Mouse (Mus musculus): Measurements from ENCODE around the gene Klhl7. TPM values are rescaled to one million over a fixed set of nuclear protein-coding genes. Genes with fewer than 3 reads are reported as not detected.

The Klhl7 gene
- total RNA-seq (2017) = 32.9 and 41.4 TPM in 2 replicates

GRCm38 (mm10) chr5:24100106-24100809 lies at the start of gene Klhl7:
Gene Klhl7, plus strand, starts transcription at chr5:24100605.
- ATAC-seq (replicated peaks in 1 of 2; ENCODE audit: insufficient read depth in 1 of 2, low FRiP score in 2 of 2, low TSS enrichment in 1 of 2, low read depth in 1 of 2, poor library complexity in 2 of 2, severe bottlenecking in 2 of 2) = peak; percentile 87 to 90

- ATAC-seq (replicated peaks in 1 of 2; ENCODE audit: insufficient read depth in 1 of 2, low FRiP score in 2 of 2, low TSS enrichment in 1 of 2, low read depth in 1 of 2, poor library complexity in 2 of 2, severe bottlenecking in 2 of 2) = no peak
Observed at GRCm38 (mm10) chr5:24051755-24052675, 48.4 kb upstream of the Klhl7 start.

GRCm38 (mm10) chr5:24053245-24054190 lies 46.9 kb upstream of the Klhl7 start:
- ATAC-seq (replicated peaks in 1 of 2; ENCODE audit: insufficient read depth in 1 of 2, low FRiP score in 2 of 2, low TSS enrichment in 1 of 2, low read depth in 1 of 2, poor library complexity in 2 of 2, severe bottlenecking in 2 of 2) = peak; percentile 37 to 56; a peak in 3 of 4 replicates

GRCm38 (mm10) chr5:24054382-24054781 lies 46.0 kb upstream of the Klhl7 start:
- ATAC-seq (replicated peaks in 1 of 2; ENCODE audit: insufficient read depth in 1 of 2, low FRiP score in 2 of 2, low TSS enrichment in 1 of 2, low read depth in 1 of 2, poor library complexity in 2 of 2, severe bottlenecking in 2 of 2) = no peak

- ATAC-seq (replicated peaks in 1 of 2; ENCODE audit: insufficient read depth in 1 of 2, low FRiP score in 2 of 2, low TSS enrichment in 1 of 2, low read depth in 1 of 2, poor library complexity in 2 of 2, severe bottlenecking in 2 of 2) = no peak
Observed at GRCm38 (mm10) chr5:24056865-24057264, 43.5 kb upstream of the Klhl7 start.

GRCm38 (mm10) chr5:24057592-24057991 lies 42.8 kb upstream of the Klhl7 start:
- no peak for ATAC-seq (replicated peaks in 1 of 2; ENCODE audit: insufficient read depth in 1 of 2, low FRiP score in 2 of 2, low TSS enrichment in 1 of 2, low read depth in 1 of 2, poor library complexity in 2 of 2, severe bottlenecking in 2 of 2)

GRCm38 (mm10) chr5:24060949-24061348 lies 39.5 kb upstream of the Klhl7 start:
- ATAC-seq (replicated peaks in 1 of 2; ENCODE audit: insufficient read depth in 1 of 2, low FRiP score in 2 of 2, low TSS enrichment in 1 of 2, low read depth in 1 of 2, poor library complexity in 2 of 2, severe bottlenecking in 2 of 2) = no peak

GRCm38 (mm10) chr5:24063034-24063433 lies 37.4 kb upstream of the Klhl7 start:
- ATAC-seq (replicated peaks in 1 of 2; ENCODE audit: insufficient read depth in 1 of 2, low FRiP score in 2 of 2, low TSS enrichment in 1 of 2, low read depth in 1 of 2, poor library complexity in 2 of 2, severe bottlenecking in 2 of 2) = no peak

- ATAC-seq (replicated peaks in 1 of 2; ENCODE audit: insufficient read depth in 1 of 2, low FRiP score in 2 of 2, low TSS enrichment in 1 of 2, low read depth in 1 of 2, poor library complexity in 2 of 2, severe bottlenecking in 2 of 2) = no peak
Observed at GRCm38 (mm10) chr5:24063545-24063944, 36.9 kb upstream of the Klhl7 start.

GRCm38 (mm10) chr5:24068955-24069354 lies 31.4 kb upstream of the Klhl7 start:
- no peak for ATAC-seq (replicated peaks in 1 of 2; ENCODE audit: insufficient read depth in 1 of 2, low FRiP score in 2 of 2, low TSS enrichment in 1 of 2, low read depth in 1 of 2, poor library complexity in 2 of 2, severe bottlenecking in 2 of 2)

GRCm38 (mm10) chr5:24072031-24072430 lies 28.4 kb upstream of the Klhl7 start:
- no peak for ATAC-seq (replicated peaks in 1 of 2; ENCODE audit: insufficient read depth in 1 of 2, low FRiP score in 2 of 2, low TSS enrichment in 1 of 2, low read depth in 1 of 2, poor library complexity in 2 of 2, severe bottlenecking in 2 of 2)

GRCm38 (mm10) chr5:24076986-24077718 lies 23.3 kb upstream of the Klhl7 start:
- peak; percentile 87 to 91 for ATAC-seq (replicated peaks in 1 of 2; ENCODE audit: insufficient read depth in 1 of 2, low FRiP score in 2 of 2, low TSS enrichment in 1 of 2, low read depth in 1 of 2, poor library complexity in 2 of 2, severe bottlenecking in 2 of 2)

- no peak for ATAC-seq (replicated peaks in 1 of 2; ENCODE audit: insufficient read depth in 1 of 2, low FRiP score in 2 of 2, low TSS enrichment in 1 of 2, low read depth in 1 of 2, poor library complexity in 2 of 2, severe bottlenecking in 2 of 2)
Observed at GRCm38 (mm10) chr5:24077739-24078306, 22.6 kb upstream of the Klhl7 start.

GRCm38 (mm10) chr5:24078420-24079179 lies 21.8 kb upstream of the Klhl7 start:
- no peak for ATAC-seq (replicated peaks in 1 of 2; ENCODE audit: insufficient read depth in 1 of 2, low FRiP score in 2 of 2, low TSS enrichment in 1 of 2, low read depth in 1 of 2, poor library complexity in 2 of 2, severe bottlenecking in 2 of 2)

GRCm38 (mm10) chr5:24080826-24081225 lies 19.6 kb upstream of the Klhl7 start:
- ATAC-seq (replicated peaks in 1 of 2; ENCODE audit: insufficient read depth in 1 of 2, low FRiP score in 2 of 2, low TSS enrichment in 1 of 2, low read depth in 1 of 2, poor library complexity in 2 of 2, severe bottlenecking in 2 of 2) = no peak

- no peak for ATAC-seq (replicated peaks in 1 of 2; ENCODE audit: insufficient read depth in 1 of 2, low FRiP score in 2 of 2, low TSS enrichment in 1 of 2, low read depth in 1 of 2, poor library complexity in 2 of 2, severe bottlenecking in 2 of 2)
Observed at GRCm38 (mm10) chr5:24084835-24085234, 15.6 kb upstream of the Klhl7 start.
